Mouse (Mus musculus) A20 (cell line): Measurements from ENCODE around the gene Invs.

Experiments
- DNase-seq: peaks from one replicate; pipeline ENCODE4 v3.0.0-alpha.2; 2011; ENCODE audit warnings: low read depth, low spot score

Invs gene

DNA sequence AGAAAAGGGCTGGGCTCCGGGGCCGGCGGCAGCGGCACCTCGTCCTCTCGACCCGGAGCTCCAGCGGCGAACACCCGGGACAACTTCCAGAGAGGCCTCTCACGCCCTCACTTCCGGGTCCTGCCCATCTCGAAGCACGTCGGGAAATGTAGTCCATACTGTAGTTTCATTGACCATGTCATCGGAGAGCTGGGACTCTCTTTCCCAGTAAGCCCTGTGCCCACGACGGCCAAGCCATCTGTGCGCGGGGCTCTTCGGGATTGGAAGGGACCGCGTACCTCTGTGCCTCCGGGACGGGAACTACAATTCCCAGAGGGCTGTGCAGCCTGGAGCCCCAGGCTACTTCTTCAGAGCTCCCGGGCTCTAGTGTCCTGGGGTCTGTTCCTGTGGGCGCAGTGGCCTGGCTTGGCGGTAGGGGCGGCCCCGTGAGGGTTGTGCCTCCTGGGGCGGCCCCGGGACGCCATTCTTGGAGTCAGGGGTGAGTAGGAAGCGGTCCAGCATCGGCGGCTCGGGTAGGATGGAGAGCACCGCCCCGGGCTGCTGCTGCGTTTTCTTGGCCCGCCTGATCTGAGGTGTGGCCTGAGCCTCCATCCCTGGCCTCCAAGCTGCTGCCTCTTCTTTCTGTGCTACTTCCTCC lies at the start of gene Invs, which contains the start of gene Erp44:
TSS of gene Invs (plus strand) at position 263 of the 637 bp plus-strand sequence.
TSS of gene Erp44 (minus strand) at position 61 of the 637 bp plus-strand sequence.
- peak; percentile 97 for DNase-seq

DNA sequence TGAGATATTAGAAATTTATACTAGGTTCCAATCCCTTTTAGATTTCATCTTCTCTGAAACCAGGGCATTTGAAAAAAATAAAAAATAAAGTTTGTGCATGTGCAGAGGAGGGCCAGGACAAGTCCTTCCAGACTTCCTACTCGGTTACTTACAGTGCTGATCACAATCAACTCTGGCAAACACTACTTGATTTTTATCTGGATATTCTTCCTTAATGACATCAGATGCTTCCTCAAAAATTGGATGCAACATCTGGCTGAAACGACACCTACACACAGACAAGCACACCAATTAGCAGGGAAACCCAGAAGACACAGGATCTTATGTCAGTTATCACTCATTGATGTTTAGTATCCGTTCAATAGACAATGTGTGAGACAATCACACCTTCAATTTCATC lies 42.8 kb upstream of the Invs start:
- no peak for DNase-seq

DNA sequence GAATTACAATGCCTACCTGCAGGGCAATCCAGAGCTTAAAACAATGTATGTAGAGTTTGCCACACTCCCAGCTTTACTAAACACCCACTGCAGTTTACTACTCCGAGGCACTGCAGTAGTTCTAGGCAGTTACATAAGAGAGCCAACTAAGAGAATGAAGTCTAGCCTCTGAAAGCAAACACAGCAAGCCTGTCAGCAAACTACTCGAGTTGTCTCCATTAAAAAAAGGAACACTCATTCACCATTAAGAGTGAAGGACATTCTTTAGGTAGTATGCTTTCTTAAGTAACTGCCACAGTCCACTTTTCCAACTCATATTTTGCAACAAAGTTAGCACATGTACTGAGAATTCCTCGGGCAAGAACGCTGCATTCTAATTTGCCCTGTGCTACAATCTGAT lies 40.5 kb upstream of the Invs start:
- DNase-seq, result no peak

DNA sequence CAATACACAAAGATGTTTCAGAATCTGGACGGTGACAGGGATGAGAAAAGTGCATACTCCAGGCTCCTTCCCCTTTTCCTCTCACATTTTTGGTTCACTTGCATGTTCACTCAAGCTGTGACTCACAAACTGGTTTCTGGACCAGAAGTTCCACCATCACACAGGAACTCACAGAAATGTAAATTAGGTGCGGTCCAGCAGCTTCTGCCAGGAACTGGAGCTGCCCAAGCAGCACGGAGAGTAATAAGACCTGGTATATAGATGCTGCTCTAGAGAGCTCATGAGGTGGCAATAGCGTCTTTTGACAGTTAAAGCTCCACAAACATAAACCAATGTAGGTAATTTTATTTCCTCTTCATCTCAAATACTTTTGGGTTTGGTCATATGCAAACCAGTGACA lies 37.1 kb upstream of the Invs start:
- DNase-seq, result peak; percentile 89

DNA sequence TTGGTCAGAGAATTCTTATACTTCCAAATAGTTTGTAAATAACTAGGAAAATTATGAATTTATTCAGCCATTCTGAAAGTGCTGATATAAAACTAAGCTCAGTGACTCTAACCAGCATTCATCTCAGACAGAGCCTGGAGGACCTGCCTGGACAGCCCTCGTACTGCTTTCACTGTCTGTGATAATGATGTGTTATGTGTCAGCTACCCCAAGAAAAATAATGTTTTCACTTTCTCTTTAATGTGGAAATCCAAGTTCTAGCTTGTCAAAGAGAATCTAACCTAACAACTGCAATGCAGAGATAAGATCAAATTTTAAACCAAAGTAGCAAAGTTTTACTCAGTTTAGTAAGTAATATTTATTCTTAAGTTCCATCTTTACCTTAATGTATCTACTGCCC lies 35.8 kb upstream of the Invs start:
- peak; percentile 73 for DNase-seq

DNA sequence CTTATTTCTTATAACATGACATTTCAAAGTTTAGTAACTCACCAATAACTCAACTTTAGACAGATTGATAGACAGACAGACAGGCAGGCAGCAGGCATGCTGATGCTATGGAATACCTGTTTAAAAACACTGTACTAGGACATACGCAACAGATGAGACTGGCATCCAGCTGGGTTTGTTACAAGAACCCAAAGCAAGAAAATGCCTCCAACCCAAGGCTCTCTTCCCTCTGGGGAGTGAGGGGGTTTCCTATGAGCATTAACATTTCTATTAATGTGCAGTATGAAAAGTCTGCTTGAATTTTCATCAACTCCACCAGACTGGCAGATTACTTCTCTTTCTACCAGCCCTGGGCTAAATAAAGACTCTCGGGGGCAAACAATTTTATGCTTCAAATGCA lies 35.3 kb upstream of the Invs start:
- DNase-seq, result peak; percentile 86

DNA sequence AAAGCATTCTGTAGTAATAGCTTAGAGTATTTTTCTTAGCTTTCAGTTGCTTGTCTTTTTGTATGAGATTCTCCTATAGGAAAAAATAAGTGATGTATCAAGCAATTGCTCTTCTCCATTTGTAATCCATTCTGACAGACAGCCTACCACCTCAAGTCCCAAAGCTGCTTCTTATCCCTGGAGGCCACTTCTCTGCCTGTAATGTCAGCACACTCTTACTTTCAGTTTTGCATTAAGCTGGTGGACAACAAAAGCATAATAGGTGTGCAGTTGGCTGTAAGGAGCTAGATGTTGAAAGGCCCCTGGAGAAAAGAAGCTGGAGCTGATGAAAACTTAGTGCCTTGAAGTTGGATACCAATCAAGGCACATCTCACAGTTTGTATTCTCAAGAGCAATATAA lies 26.3 kb upstream of the Invs start:
- DNase-seq, result peak; percentile 63

DNA sequence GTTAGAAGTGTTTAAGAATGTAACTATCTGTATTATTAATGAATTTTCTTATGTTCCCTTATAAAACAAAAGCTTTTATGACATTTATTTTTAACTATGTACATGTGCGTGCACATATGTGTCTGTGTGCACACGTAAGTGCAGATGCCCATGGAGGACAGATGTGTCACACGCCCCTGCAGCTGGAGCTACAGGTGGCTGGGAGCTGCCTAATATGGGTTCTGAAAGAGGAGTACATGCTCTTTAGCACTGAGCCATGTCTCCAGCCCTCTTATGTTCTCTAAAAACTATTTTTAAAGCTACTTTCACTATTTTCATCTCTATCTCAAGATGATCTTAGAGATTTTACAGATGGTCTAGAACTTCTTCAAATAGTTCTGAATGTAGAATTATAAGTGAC lies 21.5 kb upstream of the Invs start:
- peak; percentile 87 for DNase-seq

DNA sequence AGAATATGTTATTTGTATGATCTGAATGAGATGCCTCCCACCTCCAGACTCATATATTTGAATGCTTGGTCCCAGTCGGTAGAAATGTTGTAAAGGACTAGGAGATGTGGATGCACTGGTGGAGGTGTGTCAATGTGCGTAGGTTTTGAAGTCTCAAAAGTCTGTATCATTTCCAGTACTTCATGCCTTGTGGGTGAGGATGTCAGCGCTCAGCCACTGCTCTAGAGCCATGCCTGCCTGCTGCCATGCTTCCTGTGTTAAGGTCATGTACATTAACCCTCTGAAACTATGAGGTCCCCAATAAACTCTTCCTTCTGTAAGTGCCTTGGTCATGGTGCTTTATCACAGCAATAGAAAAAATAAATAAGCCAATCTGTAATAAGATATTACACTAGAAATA lies 11.9 kb upstream of the Invs start:
- no peak for DNase-seq

DNA sequence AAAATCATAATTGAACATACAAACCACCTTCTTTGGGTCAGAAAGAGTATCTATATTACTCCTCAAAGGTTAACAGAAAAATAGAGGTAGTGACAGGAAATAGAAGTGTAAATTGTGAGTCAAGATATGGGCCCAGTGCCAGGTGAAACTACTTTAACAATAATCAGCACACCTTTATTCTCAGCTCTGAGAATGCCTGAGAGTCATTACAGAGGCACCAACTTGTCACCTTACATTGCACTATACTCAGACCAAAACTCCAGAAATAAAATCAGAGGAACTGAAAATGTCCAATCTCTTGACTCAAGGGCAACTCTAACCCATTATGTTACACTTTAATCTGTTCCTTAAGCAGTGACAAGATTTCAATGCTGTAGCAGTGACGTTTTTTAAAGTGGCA lies 11.4 kb upstream of the Invs start:
- peak; percentile 80 for DNase-seq

DNA sequence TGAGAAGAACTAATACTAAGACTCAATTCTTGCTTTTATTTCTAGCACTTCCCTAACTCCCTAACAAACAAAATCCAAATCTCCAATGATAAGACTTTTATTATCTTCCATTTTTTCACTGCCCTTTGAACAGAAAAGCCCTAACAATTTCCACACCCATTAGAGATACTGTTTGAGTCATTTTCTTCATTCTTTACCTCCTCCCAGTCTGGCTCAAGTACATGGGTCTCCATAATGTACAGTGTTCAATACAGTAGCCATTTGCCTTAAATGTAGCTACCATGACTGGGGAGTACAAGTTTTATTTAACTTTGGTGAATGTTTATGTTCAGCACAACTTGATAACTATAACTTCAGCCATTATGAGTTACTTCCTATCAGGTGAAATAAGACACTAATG lies 9.0 kb upstream of the Invs start:
- peak; percentile 10 for DNase-seq

DNA sequence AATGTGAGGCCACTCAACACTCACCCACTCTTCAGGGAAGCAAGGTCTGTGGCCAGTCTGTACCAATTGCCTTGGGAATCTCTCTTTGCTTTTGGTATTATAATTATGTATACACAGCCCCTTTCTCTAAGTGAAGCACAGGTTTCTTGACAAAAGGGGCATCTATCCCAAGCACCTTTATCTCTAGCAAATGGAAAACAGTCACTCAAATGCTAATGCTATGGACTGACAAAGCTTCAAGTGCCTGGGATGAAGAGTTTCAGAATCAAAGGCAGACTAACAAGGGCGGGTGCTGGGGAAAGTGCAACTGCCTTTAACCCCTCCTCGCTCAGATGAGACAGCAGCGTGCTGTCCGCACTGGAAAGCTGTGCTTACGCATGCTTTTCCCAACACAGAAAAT lies 7.7 kb upstream of the Invs start:
- no peak for DNase-seq

DNA sequence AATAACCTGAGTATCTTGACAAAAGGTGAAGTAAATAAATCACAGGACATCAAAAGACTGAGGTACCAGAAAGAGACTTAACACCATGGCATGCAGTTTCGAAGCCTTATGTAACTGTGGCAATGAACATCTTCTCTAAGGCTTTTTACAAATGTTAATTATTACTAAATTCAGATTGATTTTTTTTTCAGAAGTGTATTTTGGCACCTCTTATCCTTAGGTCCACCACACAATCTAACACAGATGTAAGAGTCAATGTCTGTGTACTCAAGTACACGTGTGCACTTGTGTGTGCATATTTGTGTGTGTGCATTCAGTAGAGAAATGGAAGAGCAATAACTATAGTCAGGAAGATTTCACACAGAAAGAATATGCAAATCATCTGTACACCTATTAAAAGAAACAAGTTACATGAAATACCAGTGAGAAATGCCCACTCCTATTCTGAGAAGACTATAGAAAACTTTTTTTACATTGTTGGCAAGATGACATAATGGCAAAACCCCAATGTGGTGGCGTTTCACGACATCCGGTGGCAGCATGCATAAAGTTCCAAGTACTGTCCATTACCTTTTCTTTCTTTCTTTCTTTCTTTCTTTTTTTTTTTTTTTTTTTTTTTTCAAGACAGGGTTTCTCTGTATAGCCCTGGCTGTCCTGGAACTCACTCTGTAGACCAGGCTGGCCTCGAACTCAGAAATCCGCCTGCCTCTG lies 6.3 kb upstream of the Invs start:
- peak; percentile 40 for DNase-seq

DNA sequence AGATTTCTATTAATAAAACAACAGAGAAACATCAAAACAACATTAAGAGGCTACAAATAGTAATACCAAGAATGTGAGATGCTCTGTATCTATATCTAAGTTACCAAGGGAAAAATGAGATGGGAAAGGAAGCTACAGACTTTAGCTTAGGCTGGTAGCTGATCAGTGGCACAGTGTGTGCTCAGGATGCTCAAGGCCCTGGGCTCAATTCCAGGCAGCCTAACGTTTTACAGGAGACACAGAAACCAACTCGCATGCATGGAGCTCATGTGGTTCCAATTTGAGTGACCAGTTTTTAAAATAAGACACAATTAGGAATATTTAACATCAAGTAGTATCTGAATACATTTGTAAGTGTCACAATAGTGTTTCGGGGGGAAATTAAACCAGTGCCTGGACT lies 3.8 kb upstream of the Invs start:
- DNase-seq, result peak; percentile 17

DNA sequence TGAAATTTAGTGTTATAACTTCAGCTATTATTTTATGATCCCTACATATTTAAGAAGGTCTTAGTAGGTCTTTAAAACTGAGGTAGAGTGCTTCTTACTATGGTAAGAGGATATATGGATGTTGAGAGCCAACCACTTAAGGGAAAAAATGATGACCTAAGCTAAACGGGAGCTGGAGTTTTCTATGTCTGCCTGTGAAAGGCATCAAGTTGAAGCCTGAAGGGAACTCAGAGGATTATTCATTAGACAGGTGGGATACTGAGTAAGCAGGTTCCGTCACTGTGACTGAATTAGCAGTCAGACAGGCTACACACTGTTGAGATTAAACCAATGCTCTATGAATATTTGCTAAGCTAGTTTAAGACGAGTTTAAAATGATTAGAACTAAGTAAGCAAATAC lies 2.5 kb upstream of the Invs start:
- peak; percentile 12 for DNase-seq

DNA sequence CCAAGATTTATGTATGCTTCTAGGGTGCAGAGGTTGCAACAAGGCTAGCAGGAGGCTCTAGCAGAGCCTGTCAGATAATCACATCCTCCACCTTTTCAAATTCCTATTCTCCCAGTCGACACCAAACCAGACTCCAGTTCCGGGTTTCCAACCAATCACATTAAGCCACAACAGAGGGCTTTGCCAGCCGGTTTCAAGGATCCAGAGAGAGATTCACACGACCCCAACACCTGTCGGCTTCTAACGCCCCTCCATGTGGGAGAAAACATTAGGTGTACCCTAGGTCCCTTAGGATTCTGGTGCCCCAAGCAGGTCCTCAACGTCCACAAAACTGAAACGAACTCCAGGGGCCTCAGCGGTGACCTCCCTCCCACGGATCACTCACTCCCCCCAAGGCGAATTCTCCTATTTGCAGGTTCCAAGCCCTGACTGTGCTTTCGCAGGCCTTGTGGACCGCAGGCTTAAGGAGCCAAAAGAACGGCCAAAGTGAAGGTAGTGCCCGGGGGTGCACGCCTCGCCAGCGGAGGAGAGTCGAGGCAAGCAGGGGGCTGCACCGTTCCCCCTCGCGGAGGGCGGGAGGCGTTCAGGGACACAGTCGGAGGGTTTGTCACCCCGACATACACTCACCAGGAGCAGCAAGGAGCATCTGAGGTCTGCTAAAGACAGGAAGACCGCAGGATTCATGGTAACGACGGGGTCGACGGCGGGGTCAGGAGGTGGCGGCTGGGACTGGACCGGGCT lies 633 bp upstream of the Invs start:
- peak; percentile 58 for DNase-seq

DNA sequence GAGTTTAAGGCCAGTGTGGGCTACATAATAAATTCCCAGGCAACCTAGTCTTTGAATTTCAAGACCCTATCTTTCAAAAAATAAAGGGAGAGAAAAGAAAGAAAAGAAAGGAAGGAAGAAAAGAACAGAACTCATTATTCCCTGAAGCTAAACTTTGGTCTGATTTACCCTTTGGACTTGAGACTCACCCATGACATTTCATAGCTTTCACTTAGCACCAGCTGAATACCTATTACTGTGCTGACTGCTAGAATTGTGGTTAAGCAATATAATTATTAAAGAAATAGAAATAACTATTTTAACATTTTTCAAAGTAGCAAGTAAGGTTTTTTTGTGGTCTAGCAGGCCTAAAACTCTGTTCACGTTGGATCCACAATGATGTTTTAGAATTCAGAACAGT lies 1.6 kb downstream of the Invs start:
- DNase-seq, result no peak

DNA sequence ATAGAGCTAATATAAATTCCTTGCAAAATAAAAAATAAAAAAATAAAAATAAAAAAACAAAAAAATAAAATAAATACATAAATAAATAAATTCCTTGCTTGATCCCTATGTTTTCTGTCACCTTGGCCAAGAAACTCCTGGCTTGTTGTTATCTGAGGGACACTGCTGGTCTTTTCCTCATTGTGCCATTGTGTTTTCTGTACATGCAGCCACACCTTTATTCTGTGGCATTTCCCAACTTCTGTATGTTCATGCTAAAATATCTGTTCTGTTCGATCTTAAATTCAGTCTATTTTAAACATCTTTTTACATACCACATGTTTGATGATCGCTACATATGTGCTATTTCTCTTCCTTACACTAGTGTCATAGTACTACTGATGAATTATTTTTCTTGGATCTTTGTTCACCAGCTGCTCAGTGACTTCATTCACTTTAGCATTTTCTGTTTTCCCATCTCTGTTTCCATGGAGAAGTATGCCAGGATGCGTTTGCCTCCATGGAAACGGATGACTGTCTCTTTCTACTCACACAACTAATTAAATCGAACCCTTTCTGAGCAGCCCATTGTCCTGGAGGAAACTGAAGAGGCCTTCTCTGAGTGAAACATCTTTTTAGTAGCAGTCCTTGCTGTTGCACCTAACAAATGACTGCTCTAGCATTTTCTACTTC lies 7.7 kb downstream of the Invs start:
- no peak for DNase-seq

DNA sequence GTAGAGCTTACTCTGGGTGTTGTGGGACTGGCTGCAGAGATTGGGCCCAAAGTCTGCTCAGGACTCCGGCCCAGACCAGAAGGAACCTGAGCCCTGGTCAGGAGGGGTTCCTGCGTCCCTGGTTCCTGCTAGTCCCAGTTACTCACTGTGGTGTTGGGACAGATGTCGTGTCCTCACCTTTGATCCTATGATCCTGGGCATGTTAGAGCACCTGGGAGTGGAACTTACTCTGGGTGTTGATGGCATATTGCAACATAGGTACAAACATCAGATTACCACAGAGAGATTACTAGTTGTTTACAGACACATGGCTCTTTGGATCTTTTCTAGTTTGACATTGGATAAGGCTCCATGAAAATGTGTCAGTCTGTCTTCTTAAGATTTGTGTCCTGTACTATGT lies 35.3 kb downstream of the Invs start:
- no peak for DNase-seq

DNA sequence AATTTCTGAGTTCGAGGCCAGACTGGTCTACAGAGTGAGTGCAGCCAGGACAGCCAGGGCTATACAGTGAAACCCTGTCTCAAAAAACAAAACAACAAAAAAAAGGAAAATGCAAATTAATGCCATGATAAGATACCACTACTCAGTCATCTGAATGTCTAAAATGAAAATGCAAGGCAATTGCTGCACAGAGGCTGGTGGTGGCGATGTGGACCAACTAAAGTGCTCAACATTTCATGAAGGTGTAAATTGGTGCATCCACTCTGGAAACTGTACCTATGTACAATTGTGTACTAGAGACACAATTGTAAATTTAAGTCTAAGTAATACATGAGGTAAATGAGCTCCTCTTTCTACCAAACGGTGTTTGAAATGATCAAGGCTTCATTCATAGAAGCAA lies 36.5 kb downstream of the Invs start:
- peak; percentile 32 for DNase-seq

DNA sequence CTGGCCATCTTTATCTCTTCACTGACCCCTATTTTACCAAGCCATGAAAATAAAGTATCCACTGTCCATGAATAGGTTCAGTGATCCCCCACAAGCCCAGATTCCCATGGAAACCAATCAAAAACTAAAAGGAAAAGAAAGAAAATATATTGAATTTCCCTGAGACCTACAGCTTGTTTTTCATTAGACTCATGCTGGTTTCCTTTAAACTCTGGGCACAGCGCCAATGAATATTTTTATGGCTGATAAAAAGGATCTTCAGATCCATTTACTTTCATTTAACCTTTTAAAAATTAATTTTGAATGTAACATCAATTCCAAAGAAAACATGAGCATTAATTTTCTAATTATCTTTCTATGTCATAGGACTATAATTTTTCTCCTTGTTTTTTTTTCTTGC lies 41.7 kb downstream of the Invs start:
- DNase-seq, result no peak

DNA sequence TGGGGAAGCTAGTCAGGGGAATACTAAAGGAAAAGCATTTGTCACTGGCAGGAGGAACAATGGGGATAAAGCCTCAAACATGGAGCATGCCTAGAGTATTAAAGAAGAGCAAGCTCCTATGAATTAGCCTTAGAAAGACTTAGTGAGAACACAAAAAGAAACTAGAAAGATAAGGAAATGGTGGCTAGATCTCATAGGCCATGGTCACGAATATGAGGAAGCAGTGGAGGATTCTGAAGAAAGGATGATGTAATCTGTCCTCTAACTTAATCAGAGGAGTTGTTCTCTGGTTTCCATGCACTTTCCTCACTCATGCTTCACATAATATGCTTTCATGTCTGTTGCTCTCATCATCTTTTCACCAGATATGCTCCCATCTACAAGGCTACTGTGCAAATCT lies 42.5 kb downstream of the Invs start:
- peak; percentile 11 for DNase-seq
